Mouse (Mus musculus): ENCODE measurements around the gene Capza1. TPM values are rescaled to one million over a fixed set of nuclear protein-coding genes. Genes with fewer than 3 reads are reported as not detected.
A peak's percentile ranks its signal among the peaks of the same experiment; 100 is the strongest.

Gene Capza1
- polyA plus RNA-seq, 1 experiment, result 173 TPM

- no peak for TF ChIP-seq CTCF (IDR thresholded peaks at IDR 0.05; ENCODE audit: low read depth, low read length)
- TF ChIP-seq POLR2A (IDR thresholded peaks at IDR 0.05; ENCODE audit: borderline replicate concordance, low read depth, low read length), result no peak
- Histone ChIP-seq H3K4me3 (ENCODE audit: insufficient read depth, low read length) (no peak overlapping the region), H3K4me1 (ENCODE audit: control insufficient read depth, insufficient read depth, low read length) (no peaks in the 10 kb centered on the region), H3K27ac (ENCODE audit: insufficient read depth, low read depth, low read length) (no peak overlapping the region)
These were observed 62.8 kb downstream of the Capza1 start for GRCm38 (mm10) chr3:104801481-104801880.

GRCm38 (mm10) chr3:104800681-104801080, 63.6 kb downstream of the Capza1 start:
- TF ChIP-seq CTCF (IDR thresholded peaks at IDR 0.05; ENCODE audit: low read depth, low read length) (no peak), POLR2A (IDR thresholded peaks at IDR 0.05; ENCODE audit: borderline replicate concordance, low read depth, low read length) (no peak)
- no peaks in the 10 kb centered on the region for H3K4me1 ChIP-seq (ENCODE audit: control insufficient read depth, insufficient read depth, low read length)
- H3K27ac ChIP-seq (ENCODE audit: insufficient read depth, low read depth, low read length), result no peak overlapping the region
- no peak overlapping the region for H3K4me3 ChIP-seq (ENCODE audit: insufficient read depth, low read length)

GRCm38 (mm10) chr3:104796430-104797082, 67.7 kb downstream of the Capza1 start:
- TF ChIP-seq CTCF (IDR thresholded peaks at IDR 0.05; ENCODE audit: low read depth, low read length) (no peak), POLR2A (IDR thresholded peaks at IDR 0.05; ENCODE audit: borderline replicate concordance, low read depth, low read length) (no peak)
- no peak overlapping the region for H3K27ac ChIP-seq (ENCODE audit: insufficient read depth, low read depth, low read length)
- peaks cover 33% of the 10 kb centered on the region for H3K4me1 ChIP-seq (ENCODE audit: control insufficient read depth, insufficient read depth, low read length)
- H3K4me3 ChIP-seq (ENCODE audit: insufficient read depth, low read length), result no peak overlapping the region

DNA sequence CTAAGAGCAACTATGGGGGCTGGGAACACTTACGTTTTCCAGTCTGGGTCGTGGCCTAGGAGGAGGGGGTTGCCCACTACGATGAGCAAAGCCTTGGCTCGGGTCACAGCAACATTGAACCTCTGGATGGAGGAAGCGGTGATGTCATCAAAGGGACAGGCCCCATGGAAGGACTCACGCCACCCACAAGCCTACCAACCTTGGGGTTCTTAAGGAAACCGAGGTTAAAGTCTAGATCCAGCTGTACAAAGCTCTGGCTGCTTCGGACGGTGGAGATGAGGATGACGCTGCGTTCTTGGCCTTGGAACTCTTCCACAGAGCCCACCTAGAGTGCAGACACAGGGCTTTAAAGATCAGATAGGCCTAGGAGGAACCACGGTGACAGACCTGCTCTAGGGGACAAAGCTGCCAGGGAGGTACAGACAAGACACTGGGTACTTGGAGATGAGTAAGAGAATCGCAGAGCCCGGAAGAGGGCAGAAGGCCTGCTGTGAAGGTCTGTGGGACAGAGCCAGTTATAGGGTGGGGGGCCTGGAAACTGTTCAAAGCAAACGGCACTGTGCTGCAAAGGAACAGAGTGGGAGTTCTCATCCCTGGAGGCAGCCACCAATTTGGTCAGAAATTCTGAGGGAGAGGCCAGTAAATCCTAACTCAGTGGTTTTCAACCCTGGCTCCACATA, 68.5 kb downstream of the Capza1 start:
- no peak overlapping the region for H3K27ac ChIP-seq (ENCODE audit: insufficient read depth, low read depth, low read length)
- H3K4me1 ChIP-seq (ENCODE audit: control insufficient read depth, insufficient read depth, low read length), result peaks cover 40% of the 10 kb centered on the region
- TF ChIP-seq CTCF (IDR thresholded peaks at IDR 0.05; ENCODE audit: low read depth, low read length) (no peak), POLR2A (IDR thresholded peaks at IDR 0.05; ENCODE audit: borderline replicate concordance, low read depth, low read length) (no peak)
- H3K4me3 ChIP-seq (ENCODE audit: insufficient read depth, low read length), result no peak overlapping the region

DNA sequence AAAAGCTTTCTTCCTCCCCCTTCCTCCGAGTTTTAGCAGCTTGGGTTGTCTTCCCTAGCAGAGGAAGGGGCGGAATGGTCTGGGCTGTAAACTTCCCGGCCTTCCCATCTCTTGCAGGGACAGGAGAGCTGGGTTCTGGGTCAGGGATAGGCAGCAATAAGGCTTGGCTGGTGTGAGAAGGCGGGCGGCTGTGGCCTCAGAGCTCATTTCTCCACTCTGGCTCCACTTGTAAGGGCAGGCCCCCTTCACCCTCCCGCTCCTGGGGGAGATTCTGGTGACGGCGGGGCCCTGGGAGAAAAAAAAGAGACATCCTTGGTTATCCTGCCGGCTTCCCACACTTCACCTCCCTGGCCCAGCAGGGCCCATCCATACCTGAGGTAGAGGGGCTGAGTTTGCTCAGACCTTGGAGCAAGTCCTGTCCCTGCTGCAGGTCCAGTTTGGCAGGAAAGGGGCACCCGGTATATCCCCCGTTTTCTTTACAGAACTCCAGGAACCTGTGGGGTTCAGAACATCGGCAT, 69.3 kb downstream of the Capza1 start:
- TF ChIP-seq POLR2A (IDR thresholded peaks at IDR 0.05; ENCODE audit: borderline replicate concordance, low read depth, low read length) (no peak), CTCF (IDR thresholded peaks at IDR 0.05; ENCODE audit: low read depth, low read length) (no peak)
- no peak overlapping the region for H3K4me3 ChIP-seq (ENCODE audit: insufficient read depth, low read length)
- H3K27ac ChIP-seq (ENCODE audit: insufficient read depth, low read depth, low read length), result peak overlapping the region; percentile 10; the same call in 1 of the 2 replicates
- peaks cover 48% of the 10 kb centered on the region for H3K4me1 ChIP-seq (ENCODE audit: control insufficient read depth, insufficient read depth, low read length)

- TF ChIP-seq CTCF (IDR thresholded peaks at IDR 0.05; ENCODE audit: low read depth, low read length) (no peak), POLR2A (IDR thresholded peaks at IDR 0.05; ENCODE audit: borderline replicate concordance, low read depth, low read length) (no peak)
- no peak overlapping the region for H3K4me3 ChIP-seq (ENCODE audit: insufficient read depth, low read length)
- peaks cover 57% of the 10 kb centered on the region for H3K4me1 ChIP-seq (ENCODE audit: control insufficient read depth, insufficient read depth, low read length)
- H3K27ac ChIP-seq (ENCODE audit: insufficient read depth, low read depth, low read length), result peak overlapping the region; percentile 61
These were observed 70.2 kb downstream of the Capza1 start for GRCm38 (mm10) chr3:104793871-104794828.

- Histone ChIP-seq H3K27ac (ENCODE audit: insufficient read depth, low read depth, low read length) (no peak overlapping the region), H3K4me3 (ENCODE audit: insufficient read depth, low read length) (no peak overlapping the region), H3K4me1 (ENCODE audit: control insufficient read depth, insufficient read depth, low read length) (peaks cover 57% of the 10 kb centered on the region)
- TF ChIP-seq POLR2A (IDR thresholded peaks at IDR 0.05; ENCODE audit: borderline replicate concordance, low read depth, low read length) (no peak), CTCF (IDR thresholded peaks at IDR 0.05; ENCODE audit: low read depth, low read length) (no peak)
These were observed 71.7 kb downstream of the Capza1 start for GRCm38 (mm10) chr3:104792360-104793270.

DNA sequence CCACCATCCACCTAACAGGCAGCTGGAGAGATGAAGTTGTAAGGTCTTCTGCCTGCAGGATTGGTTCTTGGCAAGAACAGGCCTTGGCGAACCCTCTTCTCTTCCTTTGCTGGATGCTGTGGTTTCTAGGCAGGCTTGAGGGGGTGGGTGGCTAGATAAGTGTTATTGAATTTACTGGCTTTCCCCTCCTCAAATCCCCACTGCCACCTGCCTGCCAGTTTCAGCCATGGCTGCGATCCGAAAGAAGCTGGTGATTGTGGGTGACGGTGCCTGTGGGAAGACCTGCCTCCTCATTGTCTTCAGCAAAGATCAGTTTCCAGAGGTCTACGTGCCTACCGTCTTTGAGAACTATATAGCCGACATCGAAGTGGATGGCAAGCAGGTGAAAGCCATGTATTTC, 72.6 kb downstream of the Capza1 start:
- TF ChIP-seq CTCF (IDR thresholded peaks at IDR 0.05; ENCODE audit: low read depth, low read length) (no peak), POLR2A (IDR thresholded peaks at IDR 0.05; ENCODE audit: borderline replicate concordance, low read depth, low read length) (no peak)
- peaks cover 57% of the 10 kb centered on the region for H3K4me1 ChIP-seq (ENCODE audit: control insufficient read depth, insufficient read depth, low read length)
- H3K27ac ChIP-seq (ENCODE audit: insufficient read depth, low read depth, low read length), result no peak overlapping the region
- no peak overlapping the region for H3K4me3 ChIP-seq (ENCODE audit: insufficient read depth, low read length)

DNA sequence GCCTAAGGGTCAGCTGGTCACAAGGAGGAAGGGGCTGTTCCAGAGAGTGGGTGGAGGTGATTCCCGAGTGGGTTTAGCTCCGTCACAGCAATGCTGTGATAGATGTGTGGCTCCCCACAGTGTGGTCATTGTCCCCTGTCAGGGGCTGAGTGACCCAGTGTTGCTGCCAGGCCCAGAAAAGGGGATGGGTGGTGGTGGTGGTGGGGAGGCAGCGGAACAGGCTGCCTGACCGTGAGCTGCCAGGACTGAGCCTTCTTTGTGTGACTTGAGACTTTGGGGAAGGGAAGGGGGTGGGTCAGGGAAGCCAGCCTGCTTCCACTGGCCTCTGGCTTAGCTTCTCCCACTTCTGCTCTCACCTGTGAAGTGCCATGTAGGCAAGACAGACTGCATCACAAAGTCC, 73.3 kb downstream of the Capza1 start:
- TF ChIP-seq POLR2A (IDR thresholded peaks at IDR 0.05; ENCODE audit: borderline replicate concordance, low read depth, low read length) (no peak), CTCF (IDR thresholded peaks at IDR 0.05; ENCODE audit: low read depth, low read length) (no peak)
- Histone ChIP-seq H3K4me3 (ENCODE audit: insufficient read depth, low read length) (no peak overlapping the region), H3K27ac (ENCODE audit: insufficient read depth, low read depth, low read length) (no peak overlapping the region), H3K4me1 (ENCODE audit: control insufficient read depth, insufficient read depth, low read length) (peaks cover 57% of the 10 kb centered on the region)
